Mouse (Mus musculus): ENCODE measurements around the gene Polk. TPM values are rescaled to one million over a fixed set of nuclear protein-coding genes. Genes with fewer than 3 reads are reported as not detected.

Polk gene
- polyA plus RNA-seq, 1 experiment from 2014 or later: 11.0 TPM

DNA sequence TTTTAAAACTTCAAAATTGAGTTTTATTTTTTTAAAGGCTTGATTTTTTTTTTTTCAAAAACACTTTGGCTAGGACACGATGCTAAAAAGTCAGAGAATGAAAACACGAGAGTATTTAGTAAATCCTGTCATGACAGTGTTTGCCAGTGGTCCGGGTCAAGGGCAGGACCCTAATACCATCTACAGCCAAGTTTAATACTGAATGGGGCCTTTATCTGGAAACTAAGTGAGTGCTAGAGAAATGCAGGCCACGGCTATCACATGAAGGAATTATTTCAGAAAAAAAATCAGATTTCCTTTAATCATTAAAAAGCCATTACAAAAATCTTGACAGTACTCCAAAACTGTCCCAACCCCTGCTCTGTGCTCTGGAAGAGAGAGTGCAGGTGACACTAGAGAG, 36.7 kb downstream of the Polk start:
- no peaks in the 10 kb centered on the region for H3K27me3 ChIP-seq (replicated peaks; ENCODE audit: control insufficient read depth, insufficient read depth, low read length)
- 83% methylated on average over 4 of the region's 4 CpGs for WGBS
- ATAC-seq (replicated peaks; ENCODE audit: low FRiP score, low TSS enrichment, low read depth) (no peak), DNase-seq (ENCODE audit: low spot score) (no peak)
- H3K9me3 ChIP-seq (ENCODE audit: control insufficient read depth, low read length): no peaks in the 10 kb centered on the region
- H3K27ac ChIP-seq (ENCODE audit: low read depth): no peak overlapping the region
- H3K4me2 ChIP-seq (ENCODE audit: low read length): no peak overlapping the region
- no peaks in the 10 kb centered on the region for H3K4me1 ChIP-seq (replicated peaks; ENCODE audit: control insufficient read depth, insufficient read depth, low read length)
- H3K4me3 ChIP-seq (ENCODE audit: low read depth, low read length): no peak overlapping the region
- H3K36me3 ChIP-seq (ENCODE audit: control insufficient read depth, insufficient read depth, low read length): peaks cover 7% of the 10 kb centered on the region; the same call in 1 of the 2 replicates
- H3K9ac ChIP-seq (ENCODE audit: low read length): no peak overlapping the region

DNA sequence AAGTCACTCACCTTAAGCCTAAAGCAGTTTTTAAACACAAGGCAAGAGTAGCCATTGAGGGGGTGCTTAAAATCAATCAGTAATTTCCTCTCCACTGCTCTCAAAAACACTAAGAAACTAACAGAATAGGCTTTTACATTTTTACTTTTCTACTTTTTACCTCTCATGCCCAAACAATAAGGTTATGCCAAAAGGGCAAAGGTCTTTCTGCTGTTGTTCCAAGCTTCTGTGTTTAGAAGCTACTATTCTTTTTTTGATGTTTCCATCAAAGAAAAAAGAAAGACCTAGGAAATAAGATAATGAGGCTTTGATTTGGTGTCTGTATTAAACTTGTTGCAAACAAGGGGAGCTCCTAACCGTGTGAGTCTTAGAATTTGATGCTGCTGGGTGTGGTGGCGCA, 42.5 kb downstream of the Polk start:
- Histone ChIP-seq H3K27me3 (replicated peaks; ENCODE audit: control insufficient read depth, insufficient read depth, low read length) (no peaks in the 10 kb centered on the region), H3K4me3 (ENCODE audit: low read depth, low read length) (no peak overlapping the region), H3K9ac (ENCODE audit: low read length) (no peak overlapping the region), H3K4me2 (ENCODE audit: low read length) (no peak overlapping the region), H3K27ac (ENCODE audit: low read depth) (no peak overlapping the region), H3K4me1 (replicated peaks; ENCODE audit: control insufficient read depth, insufficient read depth, low read length) (no peaks in the 10 kb centered on the region), H3K9me3 (ENCODE audit: control insufficient read depth, low read length) (no peaks in the 10 kb centered on the region), H3K36me3 (ENCODE audit: control insufficient read depth, insufficient read depth, low read length) (peaks cover 21% of the 10 kb centered on the region; the same call in 1 of the 2 replicates)
- WGBS: 88% methylated on average over 2 of the region's 2 CpGs
- ATAC-seq (replicated peaks; ENCODE audit: low FRiP score, low TSS enrichment, low read depth): no peak
- DNase-seq (ENCODE audit: low spot score): no peak

DNA sequence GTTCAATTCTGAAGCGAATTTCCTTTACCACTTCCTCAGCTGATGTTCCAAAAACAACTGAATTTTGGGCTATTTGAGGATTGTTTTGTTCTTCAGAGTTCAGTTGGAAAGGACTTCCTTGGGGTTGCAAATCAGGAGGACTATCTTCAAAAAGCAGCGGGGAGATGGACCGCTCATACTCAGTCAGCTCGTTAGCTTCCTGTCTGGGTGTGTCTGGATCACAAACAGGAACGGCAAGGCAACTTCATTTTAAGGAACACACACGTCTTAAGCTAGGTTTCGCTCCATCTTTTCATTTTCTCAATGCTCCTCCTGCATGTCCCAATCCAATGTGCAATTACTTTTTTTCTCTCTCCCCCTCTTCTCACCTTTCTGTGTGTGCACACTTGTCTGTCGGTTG, 45.7 kb downstream of the Polk start:
- no peak overlapping the region for H3K9ac ChIP-seq (ENCODE audit: low read length)
- 88% methylated on average over 8 of the region's 8 CpGs for WGBS
- DNase-seq (ENCODE audit: low spot score) (no peak), ATAC-seq (replicated peaks; ENCODE audit: low FRiP score, low TSS enrichment, low read depth) (no peak)
- H3K4me1 ChIP-seq (replicated peaks; ENCODE audit: control insufficient read depth, insufficient read depth, low read length): no peaks in the 10 kb centered on the region
- no peak overlapping the region for H3K4me3 ChIP-seq (ENCODE audit: low read depth, low read length)
- H3K36me3 ChIP-seq (ENCODE audit: control insufficient read depth, insufficient read depth, low read length): peaks cover 21% of the 10 kb centered on the region; the same call in 1 of the 2 replicates
- H3K9me3 ChIP-seq (ENCODE audit: control insufficient read depth, low read length): no peaks in the 10 kb centered on the region
- no peaks in the 10 kb centered on the region for H3K27me3 ChIP-seq (replicated peaks; ENCODE audit: control insufficient read depth, insufficient read depth, low read length)
- H3K4me2 ChIP-seq (ENCODE audit: low read length): no peak overlapping the region
- no peak overlapping the region for H3K27ac ChIP-seq (ENCODE audit: low read depth)

DNA sequence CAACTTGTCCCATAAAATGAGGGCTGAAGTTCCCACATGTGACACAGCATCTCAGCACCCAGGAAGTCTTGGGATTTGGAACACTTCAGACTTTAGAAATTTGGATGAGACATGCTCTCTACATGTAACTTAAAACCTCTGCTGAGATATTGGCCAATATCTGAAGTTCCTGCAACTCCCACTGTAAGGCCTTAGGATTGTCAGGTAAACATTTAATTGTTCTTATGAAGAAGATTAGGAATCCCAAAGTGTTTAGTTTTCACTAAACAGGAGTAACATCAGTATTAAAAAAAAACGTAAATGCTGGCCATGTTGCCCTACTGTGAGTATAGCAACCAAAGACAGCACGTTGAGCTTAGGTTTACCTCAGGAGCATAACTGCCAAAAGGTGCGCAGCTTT, 51.9 kb downstream of the Polk start, which contains the start of gene Gm17622:
Gm17622 (plus strand) TSS at position 301 of the 400 bp plus-strand sequence.
- no peak within 1 kb of the TSS for H3K4me3 ChIP-seq (ENCODE audit: low read depth, low read length)
- ATAC-seq (replicated peaks; ENCODE audit: low FRiP score, low TSS enrichment, low read depth) (no peak), DNase-seq (ENCODE audit: low spot score) (no peak)
- no peak within 1 kb of the TSS for H3K9ac ChIP-seq (ENCODE audit: low read length)
- no peak within 1 kb of the TSS for H3K27ac ChIP-seq (ENCODE audit: low read depth)
- WGBS: 94% methylated on average over 3 of the region's 3 CpGs
- H3K4me2 ChIP-seq (ENCODE audit: low read length): no peak within 1 kb of the TSS
- peaks cover 33% of the 10 kb centered on the region for H3K36me3 ChIP-seq (ENCODE audit: control insufficient read depth, insufficient read depth, low read length)
- H3K27me3 ChIP-seq (replicated peaks; ENCODE audit: control insufficient read depth, insufficient read depth, low read length): no peaks in the 10 kb centered on the region
- no peaks in the 10 kb centered on the region for H3K4me1 ChIP-seq (replicated peaks; ENCODE audit: control insufficient read depth, insufficient read depth, low read length)
- peaks cover 3% of the 10 kb centered on the region; the same call in 1 of the 2 replicates for H3K9me3 ChIP-seq (ENCODE audit: control insufficient read depth, low read length)

DNA sequence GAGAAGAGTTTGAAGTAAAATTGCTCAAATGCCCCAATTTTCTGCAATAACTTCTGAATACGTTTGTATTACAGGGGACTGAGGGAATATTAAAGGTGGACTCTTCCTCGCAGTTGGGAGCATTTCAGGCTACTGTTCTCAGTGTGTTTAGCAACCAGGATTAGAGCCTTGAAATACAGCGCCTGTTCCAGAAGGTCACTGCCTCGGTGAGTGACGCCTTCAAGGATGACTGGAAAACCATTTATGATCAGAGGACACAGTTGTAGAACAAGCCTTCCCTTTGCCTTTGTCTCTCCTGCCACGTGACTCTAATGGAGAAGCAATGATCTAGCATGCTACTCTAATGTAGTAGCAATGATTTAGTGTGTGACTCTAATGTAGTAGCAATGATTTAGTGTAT, 54.4 kb downstream of the Polk start:
- no peaks in the 10 kb centered on the region for H3K27me3 ChIP-seq (replicated peaks; ENCODE audit: control insufficient read depth, insufficient read depth, low read length)
- no peak overlapping the region for H3K4me3 ChIP-seq (ENCODE audit: low read depth, low read length)
- H3K9ac ChIP-seq (ENCODE audit: low read length): no peak overlapping the region
- H3K4me1 ChIP-seq (replicated peaks; ENCODE audit: control insufficient read depth, insufficient read depth, low read length): no peaks in the 10 kb centered on the region
- peaks cover 42% of the 10 kb centered on the region for H3K36me3 ChIP-seq (ENCODE audit: control insufficient read depth, insufficient read depth, low read length)
- H3K9me3 ChIP-seq (ENCODE audit: control insufficient read depth, low read length): peaks cover 6% of the 10 kb centered on the region
- no peak for ATAC-seq (replicated peaks; ENCODE audit: low FRiP score, low TSS enrichment, low read depth)
- 88% methylated on average over 6 of the region's 6 CpGs for WGBS
- no peak for DNase-seq (ENCODE audit: low spot score)
- no peak overlapping the region for H3K4me2 ChIP-seq (ENCODE audit: low read length)
- no peak overlapping the region for H3K27ac ChIP-seq (ENCODE audit: low read depth)

DNA sequence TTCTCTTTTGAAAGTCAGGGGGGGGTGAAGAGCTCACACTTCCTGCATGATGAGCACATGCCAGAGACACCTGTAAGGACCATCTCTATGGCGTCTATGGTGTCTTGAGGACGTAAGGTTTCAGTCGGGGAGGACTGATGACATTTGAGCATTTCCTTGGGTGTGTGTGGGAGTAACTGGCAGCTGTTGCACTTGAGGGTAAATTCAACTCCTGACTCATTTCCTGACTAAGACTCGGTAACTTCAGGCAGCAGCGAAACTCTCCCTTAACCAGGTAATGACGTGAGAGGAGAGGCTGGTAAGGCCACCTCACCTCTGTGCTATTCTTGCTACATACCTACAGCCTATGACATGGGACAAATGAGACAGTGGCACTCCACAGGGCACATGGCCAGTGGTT, 55.1 kb downstream of the Polk start:
- H3K36me3 ChIP-seq (ENCODE audit: control insufficient read depth, insufficient read depth, low read length): peaks cover 44% of the 10 kb centered on the region
- no peak for DNase-seq (ENCODE audit: low spot score)
- WGBS: 83% methylated on average over 6 of the region's 6 CpGs
- H3K4me3 ChIP-seq (ENCODE audit: low read depth, low read length): no peak overlapping the region
- H3K4me1 ChIP-seq (replicated peaks; ENCODE audit: control insufficient read depth, insufficient read depth, low read length): no peaks in the 10 kb centered on the region
- H3K27ac ChIP-seq (ENCODE audit: low read depth): no peak overlapping the region
- H3K4me2 ChIP-seq (ENCODE audit: low read length): no peak overlapping the region
- no peak for ATAC-seq (replicated peaks; ENCODE audit: low FRiP score, low TSS enrichment, low read depth)
- no peaks in the 10 kb centered on the region for H3K27me3 ChIP-seq (replicated peaks; ENCODE audit: control insufficient read depth, insufficient read depth, low read length)
- no peak overlapping the region for H3K9ac ChIP-seq (ENCODE audit: low read length)
- H3K9me3 ChIP-seq (ENCODE audit: control insufficient read depth, low read length): peaks cover 6% of the 10 kb centered on the region

DNA sequence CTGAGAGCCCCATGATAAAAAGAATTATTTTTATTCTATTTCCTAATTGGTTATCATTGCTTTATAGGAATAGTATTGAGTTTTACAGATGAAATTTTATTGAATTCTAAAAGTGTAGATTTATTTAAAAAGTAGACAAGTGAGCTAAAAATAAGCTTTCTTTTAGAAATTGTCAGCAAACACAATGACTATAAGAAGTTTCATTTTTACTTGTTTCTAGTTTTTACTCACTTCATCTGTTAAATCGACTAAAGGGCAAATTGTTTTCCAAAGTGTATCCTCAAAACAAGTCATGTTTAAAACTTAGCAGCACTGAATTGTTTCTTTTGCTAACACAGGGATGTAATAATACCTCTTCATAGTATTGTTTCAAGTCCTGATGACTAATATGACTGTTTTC, 63.4 kb downstream of the Polk start:
- no peaks in the 10 kb centered on the region for H3K4me1 ChIP-seq (replicated peaks; ENCODE audit: control insufficient read depth, insufficient read depth, low read length)
- H3K4me3 ChIP-seq (ENCODE audit: low read depth, low read length): no peak overlapping the region
- H3K4me2 ChIP-seq (ENCODE audit: low read length): no peak overlapping the region
- no peaks in the 10 kb centered on the region for H3K27me3 ChIP-seq (replicated peaks; ENCODE audit: control insufficient read depth, insufficient read depth, low read length)
- no peak overlapping the region for H3K27ac ChIP-seq (ENCODE audit: low read depth)
- no peak overlapping the region for H3K9ac ChIP-seq (ENCODE audit: low read length)
- no peak for DNase-seq (ENCODE audit: low spot score)
- ATAC-seq (replicated peaks; ENCODE audit: low FRiP score, low TSS enrichment, low read depth): no peak
- H3K36me3 ChIP-seq (ENCODE audit: control insufficient read depth, insufficient read depth, low read length): peaks cover 11% of the 10 kb centered on the region; the same call in 1 of the 2 replicates
- WGBS: 94% methylated on average over 1 of the region's 1 CpGs
- no peaks in the 10 kb centered on the region for H3K9me3 ChIP-seq (ENCODE audit: control insufficient read depth, low read length)

DNA sequence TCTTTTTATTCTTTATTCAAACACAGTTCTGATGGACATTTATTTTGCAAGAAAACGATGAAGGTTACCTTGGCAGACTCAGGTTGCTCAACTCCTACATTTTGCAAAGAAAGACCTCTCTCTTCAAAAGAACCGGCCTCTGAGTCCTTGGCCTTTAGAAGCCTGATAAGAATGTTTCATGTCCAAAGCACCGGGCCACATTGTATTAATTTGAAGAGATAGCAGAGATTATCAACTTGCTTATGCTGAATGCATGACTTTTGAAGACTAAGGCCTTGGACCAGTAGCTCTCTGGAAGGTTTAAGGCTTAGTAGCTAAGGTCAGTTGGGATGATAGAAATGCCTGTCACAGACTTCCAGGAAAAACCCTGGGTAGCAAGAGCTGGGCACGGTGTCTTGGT, 65.2 kb downstream of the Polk start:
- H3K36me3 ChIP-seq (ENCODE audit: control insufficient read depth, insufficient read depth, low read length): 0 out of 2 replicates have a peak, but pooled peaks cover 2% of the 10 kb centered on the region

DNA sequence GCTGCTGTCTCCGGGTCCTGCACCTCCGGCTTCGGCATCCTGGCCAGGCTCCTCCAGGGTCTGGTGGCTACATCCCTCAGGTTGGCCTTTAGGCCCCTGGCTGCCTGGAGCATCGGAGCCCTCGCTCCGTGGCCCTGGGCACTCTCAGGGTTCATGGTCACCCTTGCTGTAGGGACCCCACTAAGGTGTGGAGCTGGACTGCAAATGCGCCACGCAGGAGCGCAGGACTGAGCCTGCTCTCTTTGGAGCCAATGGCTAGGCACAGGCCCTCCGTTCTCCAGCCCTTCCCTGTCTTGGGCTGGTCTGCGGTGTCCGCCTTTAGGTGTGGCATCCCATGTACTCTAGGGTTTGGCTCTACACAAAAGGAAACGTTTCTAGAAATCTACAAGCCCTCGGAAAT, 71.4 kb downstream of the Polk start, which contains the start of gene Ankdd1b:
Ankdd1b (minus strand) TSS at position 242 of the 400 bp plus-strand sequence.
- Histone ChIP-seq H3K4me1 (replicated peaks; ENCODE audit: control insufficient read depth, insufficient read depth, low read length) (0 out of 2 replicates have a peak, but pooled peaks cover 5% of the 10 kb centered on the region), H3K27me3 (replicated peaks; ENCODE audit: control insufficient read depth, insufficient read depth, low read length) (no peaks in the 10 kb centered on the region), H3K27ac (ENCODE audit: low read depth) (peak within 1 kb of the TSS; percentile 27; the same call in 1 of the 2 replicates), H3K4me2 (ENCODE audit: low read length) (no peak within 1 kb of the TSS), H3K9me3 (ENCODE audit: control insufficient read depth, low read length) (no peaks in the 10 kb centered on the region), H3K36me3 (ENCODE audit: control insufficient read depth, insufficient read depth, low read length) (no peaks in the 10 kb centered on the region), H3K4me3 (ENCODE audit: low read depth, low read length) (no peak within 1 kb of the TSS), H3K9ac (ENCODE audit: low read length) (no peak within 1 kb of the TSS)
- 84% methylated on average over 14 of the region's 14 CpGs for WGBS
- no peak for DNase-seq (ENCODE audit: low spot score)
- ATAC-seq (replicated peaks; ENCODE audit: low FRiP score, low TSS enrichment, low read depth): 0 out of 2 replicates have a peak, but pooled peaks have one; percentile 36

More for the DNA sequence above, 65.2 kb downstream of the Polk start:
- 90% methylated on average over 4 of the region's 4 CpGs for WGBS
- DNase-seq (ENCODE audit: low spot score): no peak
- no peak for ATAC-seq (replicated peaks; ENCODE audit: low FRiP score, low TSS enrichment, low read depth)
- H3K27ac ChIP-seq (ENCODE audit: low read depth): no peak overlapping the region
- no peaks in the 10 kb centered on the region for H3K4me1 ChIP-seq (replicated peaks; ENCODE audit: control insufficient read depth, insufficient read depth, low read length)
- H3K4me3 ChIP-seq (ENCODE audit: low read depth, low read length): no peak overlapping the region
- H3K9me3 ChIP-seq (ENCODE audit: control insufficient read depth, low read length): no peaks in the 10 kb centered on the region
- H3K4me2 ChIP-seq (ENCODE audit: low read length): no peak overlapping the region
- H3K9ac ChIP-seq (ENCODE audit: low read length): no peak overlapping the region
- no peaks in the 10 kb centered on the region for H3K27me3 ChIP-seq (replicated peaks; ENCODE audit: control insufficient read depth, insufficient read depth, low read length)

Data from intestine, embryonic 14.5 days (tissue).